Mouse (Mus musculus): ENCODE measurements around the gene Gm428. TPM values are rescaled to one million over a fixed set of nuclear protein-coding genes. Genes with fewer than 3 reads are reported as not detected.
"Not testable (repeated sequence)": the region's sequence is repeated elsewhere in the genome, so short reads cannot be mapped to it uniquely, and the experiment has no call there.

Gene Gm428
- polyA plus RNA-seq (2016; fragmentation: Nextera tagmentation; extraction: Ambion mirVana), result not detected in 2 replicates

GRCm38 (mm10) chr4:73683216-73683615, at the start of gene Gm428:
TSS of gene Gm428 (plus strand) at chr4:73683516.
- not testable (repeated sequence) for H3K4me2 ChIP-seq; H3K4me1 ChIP-seq (replicated peaks); ATAC-seq (ENCODE audit: insufficient number of reproducible peaks, low FRiP score); H3K27ac ChIP-seq (ENCODE audit: poor library complexity, severe bottlenecking); H3K9me3 ChIP-seq (replicated peaks); H3K9ac ChIP-seq; H3K36me3 ChIP-seq; H3K27me3 ChIP-seq (replicated peaks); H3K4me3 ChIP-seq
- WGBS, result 76% methylated on average over 2 of the region's 4 CpGs

GRCm38 (mm10) chr4:73637821-73638220, 45.5 kb upstream of the Gm428 start, which contains the start of gene Gm11236:
TSS of gene Gm11236 (plus strand) at chr4:73638121.
- H3K4me1 ChIP-seq (replicated peaks); H3K4me2 ChIP-seq; H3K27me3 ChIP-seq (replicated peaks); H3K27ac ChIP-seq (ENCODE audit: poor library complexity, severe bottlenecking); H3K9me3 ChIP-seq (replicated peaks); H3K4me3 ChIP-seq; ATAC-seq (ENCODE audit: insufficient number of reproducible peaks, low FRiP score); H3K36me3 ChIP-seq; H3K9ac ChIP-seq: not testable (repeated sequence)
- WGBS, result no CpG with 5 or more reads among the region's 4 CpGs

- H3K9me3 ChIP-seq (replicated peaks); H3K36me3 ChIP-seq; H3K4me2 ChIP-seq; H3K4me1 ChIP-seq (replicated peaks); H3K27ac ChIP-seq (ENCODE audit: poor library complexity, severe bottlenecking); H3K4me3 ChIP-seq; H3K27me3 ChIP-seq (replicated peaks); ATAC-seq (ENCODE audit: insufficient number of reproducible peaks, low FRiP score); H3K9ac ChIP-seq: not testable (repeated sequence)
- 72% methylated on average over 4 of the region's 4 CpGs for WGBS
Observed at GRCm38 (mm10) chr4:73661864-73662263, 21.5 kb upstream of the Gm428 start.

GRCm38 (mm10) chr4:73668054-73668453, 15.3 kb upstream of the Gm428 start, which contains the start of gene Gm11239:
TSS of gene Gm11239 (plus strand) at chr4:73668354.
- ATAC-seq (ENCODE audit: insufficient number of reproducible peaks, low FRiP score); H3K27ac ChIP-seq (ENCODE audit: poor library complexity, severe bottlenecking); H3K9me3 ChIP-seq (replicated peaks); H3K4me3 ChIP-seq; H3K4me2 ChIP-seq; H3K4me1 ChIP-seq (replicated peaks); H3K36me3 ChIP-seq; H3K9ac ChIP-seq; H3K27me3 ChIP-seq (replicated peaks): not testable (repeated sequence)
- WGBS, result no CpG with 5 or more reads among the region's 4 CpGs

GRCm38 (mm10) chr4:73718761-73719160, 35.4 kb downstream of the Gm428 start:
- Histone ChIP-seq H3K27me3 (replicated peaks) (no peaks in the 10 kb centered on the region), H3K4me2 (no peak overlapping the region), H3K9me3 (replicated peaks) (no peaks in the 10 kb centered on the region), H3K27ac (ENCODE audit: poor library complexity, severe bottlenecking) (no peak overlapping the region), H3K4me3 (no peak overlapping the region), H3K4me1 (replicated peaks) (no peaks in the 10 kb centered on the region), H3K36me3 (no peaks in the 10 kb centered on the region), H3K9ac (no peak overlapping the region)
- no peak for ATAC-seq (ENCODE audit: insufficient number of reproducible peaks, low FRiP score)
- 79% methylated on average over 1 of the region's 1 CpGs for WGBS

GRCm38 (mm10) chr4:73719819-73720218, 36.5 kb downstream of the Gm428 start:
- Histone ChIP-seq H3K27me3 (replicated peaks) (no peaks in the 10 kb centered on the region), H3K36me3 (no peaks in the 10 kb centered on the region), H3K9me3 (replicated peaks) (no peaks in the 10 kb centered on the region), H3K4me3 (no peak overlapping the region), H3K4me1 (replicated peaks) (no peaks in the 10 kb centered on the region), H3K27ac (ENCODE audit: poor library complexity, severe bottlenecking) (no peak overlapping the region), H3K9ac (no peak overlapping the region), H3K4me2 (no peak overlapping the region)
- ATAC-seq (ENCODE audit: insufficient number of reproducible peaks, low FRiP score), result no peak

Other genes starting within 250 kb of the Gm428 start
- not detected in 2 replicates for gene Gm11238, start 75.6 kb upstream of the Gm428 start, polyA plus RNA-seq (2016; fragmentation: Nextera tagmentation; extraction: Ambion mirVana)
- not detected in 2 replicates for gene Gm11237, start 60.5 kb upstream of the Gm428 start, polyA plus RNA-seq (2016; fragmentation: Nextera tagmentation; extraction: Ambion mirVana)
- not detected in 2 replicates for gene Gm11236, start 45.4 kb upstream of the Gm428 start, polyA plus RNA-seq (2016; fragmentation: Nextera tagmentation; extraction: Ambion mirVana)
- gene Gm11239, start 15.2 kb upstream of the Gm428 start, polyA plus RNA-seq (2016; fragmentation: Nextera tagmentation; extraction: Ambion mirVana), result not detected in 2 replicates
- 0.44 and 0.65 TPM in 2 replicates for gene Rasef, start 107.5 kb downstream of the Gm428 start, polyA plus RNA-seq (2016; fragmentation: Nextera tagmentation; extraction: Ambion mirVana)
- not detected in 2 replicates for gene Gm11758, start 192.8 kb downstream of the Gm428 start, polyA plus RNA-seq (2016; fragmentation: Nextera tagmentation; extraction: Ambion mirVana)
- not detected in 2 replicates for gene Gm11757, start 207.6 kb downstream of the Gm428 start, polyA plus RNA-seq (2016; fragmentation: Nextera tagmentation; extraction: Ambion mirVana)
- gene Gm13871, start 222.4 kb downstream of the Gm428 start, polyA plus RNA-seq (2016; fragmentation: Nextera tagmentation; extraction: Ambion mirVana), result not detected in 2 replicates
- gene Gm11756, start 237.2 kb downstream of the Gm428 start, polyA plus RNA-seq (2016; fragmentation: Nextera tagmentation; extraction: Ambion mirVana), result not detected in 2 replicates

All from heart, embryonic 12.5 days (tissue).